Mouse (Mus musculus) gastrocnemius, postnatal 10 days (tissue): Measurements from ENCODE around the gene Adcy1. TPM values are rescaled to one million over a fixed set of nuclear protein-coding genes. Genes with fewer than 3 reads are reported as not detected.

ENCODE experiments used
- DNase-seq: peaks from one replicate; pipeline ENCODE4 v3.0.0; 2021; ENCODE audit warnings: mixed read lengths
- total RNA-seq, 2 experiments: library from RNA; stranded (reverse); gene quantifications; 2 replicates each; pipeline ENCODE4 v1.2.3; 2021

The Adcy1 gene
- total RNA-seq, 2 experiments from 2014 or later = 4.4 to 4.7 TPM

- no peak for DNase-seq
Measured at GRCm38 (mm10) chr11:7068479-7069235, 5.4 kb downstream of the Adcy1 start.

DNA sequence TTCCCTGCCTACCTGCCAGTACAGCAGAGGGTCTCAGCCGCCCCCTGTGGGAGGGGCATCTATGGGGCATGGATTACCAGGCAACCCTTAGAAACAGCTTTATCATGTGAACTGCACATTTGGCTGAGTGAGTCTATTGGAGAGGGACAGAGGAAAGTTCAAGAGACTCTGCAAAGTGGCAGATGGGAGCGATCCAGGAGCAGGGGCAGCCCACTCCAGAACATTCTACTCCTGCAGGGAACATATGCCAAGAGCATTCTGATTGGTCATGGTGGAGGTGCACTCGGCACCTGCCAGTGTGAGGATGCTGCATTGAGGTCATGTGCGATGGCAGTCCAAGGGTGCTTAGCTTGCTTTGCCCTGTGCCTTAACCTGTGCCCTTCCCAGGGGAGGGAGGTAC, 6.5 kb downstream of the Adcy1 start:
- no peak for DNase-seq

GRCm38 (mm10) chr11:7071617-7072016, 8.3 kb downstream of the Adcy1 start:
- DNase-seq = no peak

DNA sequence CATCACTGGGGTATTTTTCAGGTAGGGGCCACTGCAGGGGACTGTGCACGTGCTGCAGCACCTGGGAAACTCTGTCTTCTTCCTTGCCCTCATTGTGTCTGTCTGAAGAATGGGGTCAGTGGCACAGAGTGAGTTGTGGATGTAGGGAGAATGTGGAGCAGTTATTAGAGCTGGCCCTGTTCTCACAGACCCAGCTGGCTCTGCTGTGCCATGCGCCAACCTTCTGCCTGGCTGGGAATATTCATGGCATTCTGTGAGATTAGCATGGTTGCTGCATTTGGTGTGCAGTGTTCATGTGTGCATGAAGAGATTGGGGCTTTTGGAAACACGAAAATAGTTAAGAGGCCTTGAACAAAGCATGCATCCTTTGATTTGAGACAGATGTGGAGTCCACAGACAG, 10.3 kb downstream of the Adcy1 start:
- DNase-seq = no peak

DNA sequence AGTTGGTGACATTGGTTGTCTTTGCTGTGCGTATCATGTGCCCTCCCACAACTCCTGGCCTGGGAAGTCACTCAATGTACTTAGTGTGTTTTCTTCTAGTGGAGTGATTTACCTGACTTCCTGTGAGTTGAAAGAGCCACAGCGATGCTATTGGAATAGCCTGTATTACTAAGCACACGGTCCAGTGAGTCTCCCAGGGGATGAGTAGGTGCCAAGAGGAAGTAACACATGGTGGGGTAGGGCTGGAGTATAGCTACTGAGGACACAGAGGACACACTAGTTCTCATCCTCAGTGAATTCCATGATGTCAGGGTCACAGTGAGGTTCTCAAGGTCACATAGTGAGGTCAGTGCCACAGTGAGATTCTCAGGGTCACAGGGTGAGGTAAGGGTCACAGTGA, 13.2 kb downstream of the Adcy1 start:
- no peak for DNase-seq

DNA sequence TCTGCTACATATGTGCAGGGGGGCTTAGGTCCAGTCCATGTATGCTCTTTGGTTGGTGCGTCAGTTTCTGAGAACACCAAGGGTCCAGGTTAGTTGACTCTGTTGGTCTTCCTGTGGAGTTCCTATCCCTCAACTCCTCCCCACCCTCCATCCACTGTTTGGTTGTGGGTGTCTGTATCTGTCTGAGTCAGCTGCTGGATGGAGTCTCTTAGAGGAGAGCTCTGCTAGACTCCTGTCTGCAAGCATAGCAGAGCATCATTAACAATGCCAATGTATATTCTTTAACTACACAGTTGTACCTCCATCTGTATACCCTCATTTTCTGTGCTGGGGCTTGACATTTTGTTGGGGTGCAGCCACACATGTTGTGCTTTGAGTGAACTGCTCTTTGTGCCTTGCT, 18.6 kb downstream of the Adcy1 start:
- no peak for DNase-seq

DNA sequence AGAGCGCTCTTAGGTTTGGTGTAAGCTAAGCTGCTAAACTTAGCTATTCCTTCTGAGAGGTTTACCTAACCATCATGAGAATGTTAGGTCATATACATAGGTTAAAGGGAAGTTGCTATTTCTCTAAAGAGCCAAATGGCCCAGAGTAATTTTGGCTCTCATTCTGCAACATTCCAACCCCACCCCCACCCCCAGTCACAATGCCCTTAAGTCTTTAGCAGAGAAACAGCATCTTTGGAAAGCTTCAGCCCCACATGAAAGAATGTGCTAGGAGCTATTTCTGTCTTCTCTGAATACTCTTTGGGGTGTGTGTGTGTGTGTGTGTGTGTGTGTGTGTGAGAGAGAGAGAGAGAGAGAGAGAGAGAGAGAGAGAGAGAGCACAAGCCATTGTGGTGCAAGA, 20.6 kb downstream of the Adcy1 start:
- no peak for DNase-seq

- DNase-seq = no peak
Measured at GRCm38 (mm10) chr11:7085184-7085583, 21.9 kb downstream of the Adcy1 start.

DNA sequence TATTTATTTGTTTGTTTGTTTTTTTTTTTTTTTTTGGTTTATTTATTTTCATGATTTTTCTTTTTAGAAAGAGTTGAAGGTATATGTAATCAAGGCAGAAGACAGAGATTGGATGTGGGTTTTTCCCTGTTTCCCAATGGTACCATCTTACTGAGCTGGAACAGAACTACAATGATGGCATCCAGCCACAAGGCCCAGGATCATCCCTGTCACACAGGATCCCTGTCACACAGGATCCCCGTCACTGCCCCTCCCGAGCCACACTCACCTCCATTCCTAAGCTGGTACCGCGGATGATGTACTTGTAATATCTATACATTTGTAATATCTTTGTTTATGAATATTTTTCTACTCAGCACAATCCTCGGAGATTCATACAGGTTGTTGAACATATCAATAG, 27.8 kb downstream of the Adcy1 start:
- DNase-seq = no peak

- no peak for DNase-seq
Measured at GRCm38 (mm10) chr11:7094844-7095243, 31.6 kb downstream of the Adcy1 start.

DNA sequence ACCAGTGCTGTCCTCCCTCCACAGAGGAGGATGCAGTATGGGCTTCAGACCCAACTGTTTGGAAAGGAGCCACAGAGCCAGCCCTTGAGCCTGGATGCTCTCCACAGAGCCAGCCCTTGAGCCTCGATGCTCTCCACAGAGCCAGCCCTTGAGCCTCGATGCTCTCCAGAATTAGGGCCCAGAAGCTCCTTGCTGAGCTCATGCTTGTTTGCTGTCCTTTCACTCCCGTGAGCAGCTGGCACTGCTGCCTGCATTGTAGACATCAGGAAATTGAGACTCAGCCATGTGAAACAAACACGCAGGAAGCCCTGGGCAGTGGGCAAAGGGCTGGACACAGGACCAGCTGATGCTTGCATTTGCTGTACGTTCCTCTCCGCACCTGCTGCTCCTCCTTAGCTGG, 38.4 kb downstream of the Adcy1 start:
- no peak for DNase-seq

GRCm38 (mm10) chr11:7102256-7103194, 39.2 kb downstream of the Adcy1 start:
- DNase-seq = no peak

DNA sequence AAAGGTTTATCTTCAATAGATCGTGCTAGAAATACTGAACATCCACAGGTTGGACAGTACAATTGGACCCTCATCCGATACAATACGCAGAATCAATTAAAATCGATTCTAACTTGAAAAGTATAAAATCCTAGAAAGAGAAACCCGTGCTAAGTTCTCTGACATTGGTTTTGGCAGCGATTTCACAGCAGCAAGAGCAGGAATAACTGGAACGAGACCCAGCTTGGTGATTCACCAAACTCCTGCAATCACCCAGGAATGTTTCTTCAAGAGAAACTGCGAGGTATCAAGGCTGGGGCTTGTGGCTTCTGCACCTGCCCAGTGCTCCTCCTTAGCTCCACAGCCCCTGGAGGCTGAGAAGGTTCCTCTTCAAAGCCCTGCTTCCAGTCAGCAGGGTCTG, 42.0 kb downstream of the Adcy1 start:
- no peak for DNase-seq

- no peak for DNase-seq
Measured at GRCm38 (mm10) chr11:7109131-7109530, 45.8 kb downstream of the Adcy1 start.

DNA sequence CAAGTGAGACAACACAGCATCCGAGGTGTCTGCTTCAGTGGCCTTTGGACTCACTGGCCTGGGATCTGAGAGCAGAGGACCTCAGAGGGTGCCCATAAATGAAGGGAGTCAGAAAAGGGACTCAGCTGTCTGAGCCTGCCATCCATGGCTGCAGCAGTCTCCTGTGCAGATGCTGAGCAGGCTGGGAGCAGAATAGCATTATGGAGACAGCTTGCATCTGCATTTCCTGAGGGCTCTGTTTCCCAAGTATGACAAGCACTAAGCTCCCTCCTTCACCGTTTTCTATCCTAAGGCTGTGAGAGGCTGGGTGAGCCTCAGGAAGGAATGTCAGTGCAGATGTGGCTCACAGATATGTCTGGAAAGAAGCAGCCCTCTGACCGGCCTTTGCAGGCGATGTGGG, 49.8 kb downstream of the Adcy1 start:
- DNase-seq = no peak

GRCm38 (mm10) chr11:7113687-7114086, 50.4 kb downstream of the Adcy1 start:
- DNase-seq = peak; percentile 32

- DNase-seq = no peak
Measured at GRCm38 (mm10) chr11:7114312-7114711, 51.0 kb downstream of the Adcy1 start.

- no peak for DNase-seq
Measured at GRCm38 (mm10) chr11:7116647-7117046, 53.4 kb downstream of the Adcy1 start.

- DNase-seq = no peak
Measured at GRCm38 (mm10) chr11:7129319-7130051, 66.2 kb downstream of the Adcy1 start.

DNA sequence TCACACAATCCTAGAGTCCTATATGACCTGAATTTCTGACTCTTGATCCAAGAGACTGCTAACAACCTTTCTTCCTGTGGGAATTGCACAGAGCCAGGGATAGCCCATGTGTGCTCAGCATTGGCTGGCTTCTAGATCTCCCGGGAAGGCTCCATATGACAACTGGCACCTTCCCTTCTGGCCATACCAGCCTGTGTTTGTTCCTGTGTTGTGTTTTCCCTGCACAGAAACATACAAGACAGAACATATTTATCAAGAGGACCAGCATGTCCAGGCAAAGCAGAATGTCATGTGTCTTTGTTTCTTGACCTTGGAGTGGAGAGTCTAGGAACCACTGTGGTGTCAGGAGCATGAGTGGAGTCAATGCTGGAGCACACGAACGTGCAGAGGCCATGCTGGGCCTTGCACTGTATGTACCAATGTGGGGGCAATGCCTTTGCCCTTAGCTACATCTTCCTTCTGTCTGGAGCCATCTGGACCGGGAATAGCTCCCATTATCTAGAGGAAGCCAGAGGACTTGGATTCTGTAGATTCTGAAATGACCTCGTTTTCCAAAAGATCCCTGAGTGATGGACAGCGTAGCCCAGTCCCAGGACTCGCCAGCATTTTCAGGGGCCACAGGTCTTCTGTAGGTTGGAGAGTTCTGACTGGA, 69.6 kb downstream of the Adcy1 start:
- DNase-seq = no peak

DNA sequence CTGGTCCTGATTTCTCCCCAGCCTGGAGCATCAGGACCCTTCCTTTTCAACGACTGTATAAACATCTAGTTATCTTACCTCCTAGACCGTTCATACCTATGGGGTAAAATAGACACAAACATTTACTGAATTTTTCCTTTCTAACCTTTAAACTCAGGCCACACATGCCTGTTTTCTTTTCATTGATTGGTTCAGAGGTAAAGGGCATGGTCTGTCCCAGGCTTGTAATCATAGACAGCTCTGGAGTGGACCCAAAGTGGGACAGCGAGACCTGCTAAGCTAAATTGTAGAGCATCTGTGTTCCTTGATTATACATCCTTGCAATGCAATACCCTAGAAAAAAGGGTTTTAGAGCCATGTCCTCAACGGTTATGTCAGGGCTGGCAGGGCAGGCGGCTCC, 70.4 kb downstream of the Adcy1 start:
- no peak for DNase-seq

DNA sequence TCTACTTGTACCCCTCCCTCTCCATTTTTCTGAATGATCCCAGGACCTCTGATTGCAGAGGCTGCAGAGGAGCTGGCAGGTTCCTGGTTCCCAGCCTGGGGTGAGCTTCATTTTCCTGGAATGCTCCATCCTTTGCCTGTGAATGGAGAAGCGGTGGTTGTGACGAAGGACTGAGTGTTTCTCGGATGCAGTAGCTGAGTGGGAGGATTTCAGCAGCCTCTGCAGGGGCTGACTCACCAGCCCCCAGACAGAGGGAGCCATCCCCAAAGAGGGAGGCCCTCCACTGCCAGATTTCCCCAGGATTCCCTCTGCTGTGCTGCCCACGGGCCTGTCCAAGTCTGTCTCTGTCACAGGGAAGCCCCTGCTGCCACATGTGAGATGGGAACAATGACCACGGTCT, 71.0 kb downstream of the Adcy1 start:
- no peak for DNase-seq
